Mouse (Mus musculus): ENCODE data around the gene Ppp1r1b.

DNA sequence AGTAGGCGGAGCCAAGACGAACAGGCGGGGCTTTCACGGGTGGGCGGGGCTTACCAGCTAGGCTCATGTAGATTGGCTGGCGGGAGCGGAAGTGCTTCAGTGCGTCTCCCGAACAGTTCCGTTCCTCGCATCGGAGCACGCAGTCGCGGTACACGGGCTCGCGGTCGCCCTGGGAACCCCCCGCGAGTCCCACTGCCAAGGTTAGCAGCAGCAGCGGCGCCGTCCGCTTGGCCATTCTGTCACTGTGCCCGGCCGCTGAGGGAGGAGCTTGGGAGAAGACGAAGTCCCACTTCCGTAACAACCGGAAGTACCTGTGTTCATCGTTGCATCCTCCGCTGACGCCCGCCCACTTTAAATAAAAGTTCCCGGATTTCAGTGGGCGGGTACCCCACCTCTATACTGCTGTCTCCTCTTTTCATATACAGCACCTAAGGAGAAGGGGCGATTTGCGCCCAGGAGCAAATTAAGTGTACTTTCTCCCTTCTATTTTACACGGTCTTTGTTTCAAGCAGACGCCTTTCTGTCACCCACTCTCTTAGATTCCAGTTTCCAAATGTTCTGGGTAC is 52.0 kb downstream of the Ppp1r1b start, which contains the start of gene Pgap3:
- no peak for TF ChIP-seq TAL1 (IDR thresholded peaks at IDR 0.05; ENCODE audit: low read length)
- no peak for TF ChIP-seq GATA1 (IDR thresholded peaks at IDR 0.05; ENCODE audit: low read length)

Measured in erythroblast, embryonic 14.5 days (primary cell).